Mouse (Mus musculus): ENCODE measurements around the gene Inava. TPM values are rescaled to one million over a fixed set of nuclear protein-coding genes. Genes with fewer than 3 reads are reported as not detected.

Gene Inava
- total RNA-seq (2022), result not detected

- no peak for DNase-seq (ENCODE audit: low spot score in 2 of 2)
Measured at GRCm38 (mm10) chr1:136233892-136234594, at the start of gene Inava. Gene Inava, minus strand, starts transcription at chr1:136234264.

GRCm38 (mm10) chr1:136277366-136277765 is 43.3 kb upstream of the Inava start:
- DNase-seq (ENCODE audit: low spot score in 2 of 2), result no peak

GRCm38 (mm10) chr1:136268224-136268623 is 34.2 kb upstream of the Inava start:
- DNase-seq (ENCODE audit: low spot score in 2 of 2), result no peak

GRCm38 (mm10) chr1:136266127-136266526 is 32.1 kb upstream of the Inava start:
- DNase-seq (ENCODE audit: low spot score in 2 of 2), result no peak

GRCm38 (mm10) chr1:136263355-136263754 is 29.3 kb upstream of the Inava start:
- DNase-seq (ENCODE audit: low spot score in 2 of 2), result no peak

DNA sequence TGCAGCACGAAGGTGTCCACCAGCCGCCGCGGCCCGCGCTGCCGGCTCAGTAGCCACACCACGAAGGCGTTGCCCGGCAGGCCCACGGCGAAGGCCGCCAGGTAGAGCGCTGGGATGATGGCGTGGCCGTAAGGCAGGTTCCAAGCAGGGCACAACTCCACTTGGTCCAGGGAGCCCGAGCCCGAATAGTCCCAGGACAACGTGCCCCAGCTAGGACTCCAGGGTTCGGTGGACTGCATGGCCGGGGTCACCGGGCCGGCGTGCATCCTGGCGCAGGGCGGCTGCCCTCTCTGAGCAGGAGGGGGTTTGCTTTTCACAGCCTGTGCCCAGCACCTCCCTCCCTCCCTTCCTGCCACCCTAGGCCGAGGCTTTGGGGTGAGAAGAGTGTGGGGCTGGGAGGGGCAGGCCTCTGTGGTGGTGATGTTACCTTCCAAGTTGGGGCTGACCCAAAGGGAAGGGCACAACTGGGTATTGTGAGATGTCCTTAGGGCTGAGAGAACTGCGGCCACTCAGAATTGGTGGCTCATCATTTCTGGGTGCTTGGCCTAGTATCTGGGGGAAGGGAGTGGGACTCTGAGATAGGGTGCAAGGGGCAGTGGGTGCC is 26.7 kb upstream of the Inava start, which contains the start of gene Gpr25:
TSS of gene Gpr25 (minus strand) at position 239 of the 604 bp plus-strand sequence.
- no peak for DNase-seq (ENCODE audit: low spot score in 2 of 2)

DNA sequence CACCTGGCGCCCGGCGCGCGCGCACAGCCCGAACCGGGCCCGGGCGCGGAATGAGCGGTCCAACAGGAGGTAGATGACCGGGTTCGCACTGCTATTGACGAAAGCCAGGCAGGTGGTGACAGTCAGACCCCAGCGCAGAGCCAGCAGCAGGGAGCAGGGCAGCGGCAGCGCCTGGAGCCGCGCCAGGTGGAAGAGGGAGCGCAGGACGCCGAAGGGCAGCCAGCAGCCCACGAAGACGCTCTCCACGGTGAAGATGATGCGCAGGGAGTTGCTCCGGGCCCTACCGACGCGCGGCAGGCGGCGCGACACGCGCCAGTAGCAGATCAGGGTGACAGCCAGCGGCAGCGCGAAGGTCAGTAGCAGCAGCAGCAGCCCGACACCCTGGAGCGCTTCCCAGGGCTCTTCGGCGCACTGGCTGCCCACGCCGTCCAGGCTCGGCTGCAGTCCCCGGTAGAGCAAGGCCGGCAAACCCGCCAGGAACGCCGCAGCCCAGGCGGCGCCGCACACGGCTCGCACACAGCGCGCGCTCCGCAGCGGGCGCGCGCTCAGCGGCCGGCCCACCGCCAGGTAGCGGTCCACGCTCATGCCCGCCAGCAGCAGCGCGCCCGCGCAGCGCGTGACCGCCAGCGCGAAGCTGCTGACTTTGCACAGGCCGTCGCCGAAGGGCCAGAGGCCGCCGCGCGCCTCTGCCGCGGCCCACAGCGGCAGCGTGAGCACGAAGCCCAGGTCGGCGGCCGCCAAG is 26.0 kb upstream of the Inava start:
- DNase-seq (ENCODE audit: low spot score in 2 of 2), result peak; percentile 28 to 67

GRCm38 (mm10) chr1:136259543-136259892 is 25.5 kb upstream of the Inava start:
- no peak for DNase-seq (ENCODE audit: low spot score in 2 of 2)

DNA sequence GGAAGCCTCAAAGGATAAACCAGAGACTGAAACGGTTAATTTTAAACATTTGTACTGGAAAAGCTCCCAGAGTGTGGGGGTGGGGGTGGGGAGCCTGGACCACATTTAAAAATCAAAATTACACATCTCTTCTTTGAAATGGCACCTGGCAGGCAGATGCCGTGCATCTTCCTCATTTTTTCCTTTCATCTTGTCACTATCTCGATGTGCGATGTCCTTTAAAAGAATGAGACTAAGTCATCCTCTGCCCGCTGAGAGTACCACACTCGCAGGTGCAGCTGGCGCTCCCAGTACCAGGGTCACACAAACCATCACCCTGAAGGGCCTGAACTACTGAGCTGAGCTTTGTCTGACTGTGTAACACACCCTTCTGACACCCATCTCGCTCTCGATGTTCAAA is 24.4 kb upstream of the Inava start:
- no peak for DNase-seq (ENCODE audit: low spot score in 2 of 2)

- no peak for DNase-seq (ENCODE audit: low spot score in 2 of 2)
Measured at GRCm38 (mm10) chr1:136255657-136256056, 21.6 kb upstream of the Inava start.

- DNase-seq (ENCODE audit: low spot score in 2 of 2), result no peak
Measured at GRCm38 (mm10) chr1:136255174-136255573, 21.1 kb upstream of the Inava start.

DNA sequence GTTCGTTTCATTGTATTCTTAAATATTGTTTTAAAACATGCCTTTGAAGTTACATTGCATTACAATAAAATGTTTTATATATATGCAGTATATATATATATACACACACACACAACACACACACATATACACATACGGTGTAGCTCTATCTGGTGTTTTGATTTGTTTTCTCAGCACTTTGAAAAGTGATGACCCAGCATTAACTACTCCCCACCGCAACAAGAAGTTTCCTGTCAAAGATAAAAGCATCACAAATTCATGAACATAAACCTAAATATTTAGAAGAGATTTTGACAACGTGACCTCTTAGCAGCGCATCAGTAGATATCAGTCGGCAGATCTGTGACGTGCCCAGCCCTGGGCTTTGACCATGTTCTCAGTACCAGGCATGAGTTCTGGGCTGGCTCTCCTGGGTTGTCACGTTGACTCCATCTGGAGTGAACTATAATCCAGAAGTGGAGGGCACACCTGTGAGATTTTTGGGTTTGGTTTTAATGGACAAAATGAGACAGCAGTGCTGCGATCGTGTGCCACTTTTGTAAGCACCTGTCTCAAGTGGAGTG is 20.5 kb upstream of the Inava start:
- DNase-seq (ENCODE audit: low spot score in 2 of 2), result no peak

- DNase-seq (ENCODE audit: low spot score in 2 of 2), result no peak
Measured at GRCm38 (mm10) chr1:136253472-136253871, 19.4 kb upstream of the Inava start.

DNA sequence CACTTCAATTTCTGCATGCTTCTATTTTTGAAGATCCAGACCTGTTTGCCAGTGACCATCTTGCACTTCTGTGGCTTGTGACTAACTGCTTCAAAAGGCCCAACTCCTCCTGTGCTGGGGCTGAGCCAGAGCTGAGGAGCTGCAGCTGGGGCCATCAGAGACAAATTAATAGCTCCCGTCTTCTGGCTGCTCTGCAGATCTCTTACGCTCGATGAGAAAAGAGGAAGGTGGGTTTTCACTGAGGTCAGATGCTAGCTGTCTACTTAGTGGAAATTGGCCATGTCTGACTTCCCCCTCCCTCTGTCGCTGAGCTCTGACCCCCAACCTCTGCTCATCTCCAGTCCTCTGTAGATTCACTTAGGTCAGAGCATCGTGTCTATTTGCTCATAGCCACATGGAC is 15.6 kb upstream of the Inava start:
- no peak for DNase-seq (ENCODE audit: low spot score in 2 of 2)

DNA sequence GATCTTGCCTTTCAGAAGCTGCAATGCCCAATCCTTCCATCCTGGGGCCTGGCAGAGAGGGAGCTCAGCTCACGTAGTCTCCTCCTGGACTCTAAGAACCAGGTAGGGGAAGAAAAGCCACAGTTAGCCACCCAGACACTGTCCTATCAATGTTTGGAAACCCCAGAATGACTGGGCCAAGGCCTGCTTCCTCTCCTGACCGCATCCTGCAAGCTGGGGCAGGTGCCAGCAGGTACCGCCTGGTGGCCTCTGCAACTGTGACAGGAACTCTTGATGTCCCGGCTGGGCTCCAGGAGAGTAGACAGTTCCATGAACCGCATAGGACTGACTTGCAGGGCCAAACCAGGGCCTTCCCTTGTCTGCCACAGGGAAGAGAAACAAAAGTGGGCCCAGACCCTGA is 13.3 kb upstream of the Inava start:
- DNase-seq (ENCODE audit: low spot score in 2 of 2), result no peak

GRCm38 (mm10) chr1:136244469-136244868 is 10.4 kb upstream of the Inava start:
- no peak for DNase-seq (ENCODE audit: low spot score in 2 of 2)

GRCm38 (mm10) chr1:136241801-136242200 is 7.7 kb upstream of the Inava start:
- DNase-seq (ENCODE audit: low spot score in 2 of 2), result no peak

- no peak for DNase-seq (ENCODE audit: low spot score in 2 of 2)
Measured at GRCm38 (mm10) chr1:136238495-136238894, 4.4 kb upstream of the Inava start.

DNA sequence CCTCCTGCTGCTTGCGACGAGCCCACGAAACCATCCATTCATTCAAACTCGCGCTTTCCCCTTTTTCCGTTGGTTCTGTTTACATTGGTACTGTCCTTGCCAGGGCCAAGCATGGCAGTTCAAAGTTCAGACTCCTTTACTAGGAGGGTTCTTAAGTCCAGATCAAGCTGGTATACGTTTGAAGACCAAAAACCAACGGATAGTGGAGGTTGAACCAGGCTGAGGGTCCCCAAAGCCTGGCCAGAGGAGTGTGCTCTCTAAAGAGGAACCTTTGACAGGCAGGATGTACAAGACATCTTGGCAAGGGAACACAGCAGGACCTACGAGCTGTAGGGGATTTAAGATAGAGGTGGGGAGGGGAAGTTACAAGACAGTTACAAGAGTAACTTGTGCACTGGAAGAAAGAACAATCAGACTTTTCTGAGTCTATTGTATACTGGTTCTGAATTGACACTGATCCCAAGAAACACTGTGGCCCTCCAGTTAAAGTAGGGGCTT is 580 bp upstream of the Inava start:
- DNase-seq (ENCODE audit: low spot score in 2 of 2), result no peak

GRCm38 (mm10) chr1:136232986-136233790 is 876 bp downstream of the Inava start:
- DNase-seq (ENCODE audit: low spot score in 2 of 2), result no peak

GRCm38 (mm10) chr1:136232285-136232926 is 1.7 kb downstream of the Inava start:
- no peak for DNase-seq (ENCODE audit: low spot score in 2 of 2)

Measured in gastrocnemius, adult 8-10 months (tissue).